Mouse (Mus musculus): ENCODE results near the gene Txlnb.
A peak's percentile ranks its signal among the peaks of the same experiment; 100 is the strongest.

The Txlnb gene

GRCm38 (mm10) chr10:17827391-17827790, 31.4 kb downstream of the Txlnb start:
- peak; percentile 28 for DNase-seq

- DNase-seq: no peak
Measured at GRCm38 (mm10) chr10:17829205-17829604, 33.2 kb downstream of the Txlnb start.

- no peak for DNase-seq
Measured at GRCm38 (mm10) chr10:17831041-17831440, 35.0 kb downstream of the Txlnb start.

- no peak for DNase-seq
Measured at GRCm38 (mm10) chr10:17835031-17835430, 39.0 kb downstream of the Txlnb start.

GRCm38 (mm10) chr10:17836275-17836674, 40.2 kb downstream of the Txlnb start:
- DNase-seq: no peak

GRCm38 (mm10) chr10:17842030-17842429, 46.0 kb downstream of the Txlnb start:
- DNase-seq: no peak

GRCm38 (mm10) chr10:17844781-17845537, 48.9 kb downstream of the Txlnb start:
- DNase-seq: no peak

GRCm38 (mm10) chr10:17857647-17858261, 61.7 kb downstream of the Txlnb start:
- no peak for DNase-seq

GRCm38 (mm10) chr10:17860701-17861480, 64.9 kb downstream of the Txlnb start:
- DNase-seq: no peak

GRCm38 (mm10) chr10:17869822-17870662, 74.0 kb downstream of the Txlnb start:
- peak; percentile 79 for DNase-seq

- DNase-seq: no peak
Measured at GRCm38 (mm10) chr10:17878002-17878919, 82.2 kb downstream of the Txlnb start.

GRCm38 (mm10) chr10:17880038-17880437, 84.0 kb downstream of the Txlnb start:
- no peak for DNase-seq

GRCm38 (mm10) chr10:17880724-17881123, 84.7 kb downstream of the Txlnb start:
- DNase-seq: no peak

Data from kidney, postnatal 14 days (tissue).